ENCODE assay signal across 15 mouse cellular contexts in genomic region chr7:72691396-72691795, GRCm38 (mm10).
DNase-seq lines count a peak whose midpoint lies in the region; ATAC-seq and TF ChIP-seq lines count a peak whose summit lies in the region.
"Had no signal": no experiment of that assay in that cellular context is flagged by ENCODE, and none has a peak within 500 bp of the region (broad histone marks: within the 10 kb centered on the region; RNA-seq: fewer than 3 reads in every experiment).

No protein-coding gene starts in this region.

- H3K9me3 ChIP-seq in forebrain, postnatal 0 days (ENCODE audit: low read length), result no peaks in the 10 kb centered on the region
- no peaks in the 10 kb centered on the region for H3K9me3 ChIP-seq in forebrain, embryonic 11.5 days (ENCODE audit: control insufficient read depth, low read length)
- H3K9me3 ChIP-seq: embryonic facial prominence, embryonic 15.5 days; intestine, embryonic 15.5 days; liver, embryonic 15.5 days had no signal

- ATAC-seq in forebrain, postnatal 0 days, result peak; percentile 18; the same call in 1 of the 2 replicates
- no peak for ATAC-seq in forebrain, embryonic 11.5 days (replicated peaks; ENCODE audit: low FRiP score)
- ATAC-seq: intestine, embryonic 15.5 days had no signal

- TF ChIP-seq CTCF in forebrain, postnatal 0 days (IDR thresholded peaks at IDR 0.05; ENCODE audit: low read depth), result no peak

- WGBS in forebrain, postnatal 0 days, result 41% methylated on average over 3 of the region's 3 CpGs
- 81% methylated on average over 3 of the region's 3 CpGs for WGBS in forebrain, embryonic 11.5 days

- H3K27ac ChIP-seq in forebrain, postnatal 0 days (ENCODE audit: low read depth, low read length), result 0 out of 2 replicates have a peak overlapping the region, but pooled peaks have one; percentile 36
- no peak overlapping the region for H3K27ac ChIP-seq in forebrain, embryonic 11.5 days (ENCODE audit: low read depth, low read length)
- H3K27ac ChIP-seq: embryonic facial prominence, embryonic 15.5 days; intestine, embryonic 15.5 days; limb, embryonic 12.5 days; liver, embryonic 15.5 days had no signal

- H3K36me3 ChIP-seq in forebrain, postnatal 0 days (ENCODE audit: insufficient read depth), result no peaks in the 10 kb centered on the region
- H3K36me3 ChIP-seq in forebrain, embryonic 11.5 days (ENCODE audit: control insufficient read depth, insufficient read depth, low read length), result no peaks in the 10 kb centered on the region
- H3K36me3 ChIP-seq: embryonic facial prominence, embryonic 15.5 days; intestine, embryonic 15.5 days; limb, embryonic 12.5 days; liver, embryonic 15.5 days had no signal

- peak; percentile 39 for DNase-seq in forebrain, postnatal 0 days
- DNase-seq in forebrain, embryonic 11.5 days (ENCODE audit: low spot score), result no peak
- DNase-seq in left cerebral cortex, postnatal 4 days, result peak; percentile 39
- DNase-seq in left cerebral cortex, adult 11 months (ENCODE audit: low spot score), result no peak
- peak; percentile 35 for DNase-seq in cerebellum, adult 11 months
- DNase-seq in cerebellum, postnatal 25 days, result peak; percentile 56 to 66
- no peak for DNase-seq in heart, adult 8-10 months (ENCODE audit: low spot score)
- no peak for DNase-seq in adrenal gland, adult 2 months
- DNase-seq: B cell, adult 2 months; lung, postnatal 14 days; thymus, adult 18-20 months had no signal

- H3K4me2 ChIP-seq in forebrain, postnatal 0 days (ENCODE audit: low read depth), result no peak overlapping the region
- H3K4me2 ChIP-seq in forebrain, embryonic 11.5 days (ENCODE audit: low read depth, low read length, severe bottlenecking), result no peak overlapping the region
- H3K4me2 ChIP-seq: embryonic facial prominence, embryonic 15.5 days; intestine, embryonic 15.5 days; limb, embryonic 12.5 days; liver, embryonic 15.5 days had no signal

- intact Hi-C loops in left cerebral cortex, postnatal 4 days (cut with DNase I), result no loop called here

- no peaks in the 10 kb centered on the region for H3K27me3 ChIP-seq in forebrain, postnatal 0 days (ENCODE audit: insufficient read depth, low read length)
- no peaks in the 10 kb centered on the region for H3K27me3 ChIP-seq in forebrain, embryonic 11.5 days (ENCODE audit: control insufficient read depth, insufficient read depth, low read length)
- H3K27me3 ChIP-seq: embryonic facial prominence, embryonic 15.5 days; intestine, embryonic 15.5 days; limb, embryonic 12.5 days; liver, embryonic 15.5 days had no signal

- no peaks in the 10 kb centered on the region for H3K4me1 ChIP-seq in forebrain, postnatal 0 days (ENCODE audit: insufficient read depth)
- peaks cover 2% of the 10 kb centered on the region; the same call in 1 of the 2 replicates for H3K4me1 ChIP-seq in forebrain, embryonic 11.5 days (replicated peaks; ENCODE audit: control insufficient read depth, insufficient read depth, low read length)
- H3K4me1 ChIP-seq: embryonic facial prominence, embryonic 15.5 days; intestine, embryonic 15.5 days; limb, embryonic 12.5 days; liver, embryonic 15.5 days had no signal

- no peak overlapping the region for H3K9ac ChIP-seq in forebrain, postnatal 0 days
- no peak overlapping the region for H3K9ac ChIP-seq in forebrain, embryonic 11.5 days (ENCODE audit: low read length)
- H3K9ac ChIP-seq: embryonic facial prominence, embryonic 15.5 days; intestine, embryonic 15.5 days; limb, embryonic 12.5 days; liver, embryonic 15.5 days had no signal

- no peak overlapping the region for H3K4me3 ChIP-seq in forebrain, postnatal 0 days (ENCODE audit: low read depth, low read length)
- no peak overlapping the region for H3K4me3 ChIP-seq in forebrain, embryonic 11.5 days (ENCODE audit: low read depth, low read length)
- H3K4me3 ChIP-seq: embryonic facial prominence, embryonic 15.5 days; intestine, embryonic 15.5 days; limb, embryonic 12.5 days; liver, embryonic 15.5 days had no signal

Comparison
In these comparisons a context has a peak if more than half of its experiments do, and no peak if none do; other contexts are left out.
1. DNase-seq: peak in forebrain, postnatal 0 days (single experiment), left cerebral cortex, postnatal 4 days (single experiment), cerebellum, adult 11 months (single experiment) and cerebellum, postnatal 25 days (2 of 2); none in forebrain, embryonic 11.5 days (single experiment), left cerebral cortex, adult 11 months (single experiment), heart, adult 8-10 months (single experiment) and adrenal gland, adult 2 months (single experiment).